ENCODE assay signal across 9 mouse cellular contexts in genomic region chr13:57476700-57477099, GRCm38 (mm10).
DNase-seq lines count a peak whose midpoint lies in the region; ATAC-seq lines count a peak whose summit lies in the region.
"Had no signal": no experiment of that assay in that cellular context is flagged by ENCODE, and none has a peak within 500 bp of the region (broad histone marks: within the 10 kb centered on the region; RNA-seq: fewer than 3 reads in every experiment).

No protein-coding gene starts in this region.

- intact Hi-C loops in left cerebral cortex, postnatal 36 days (cut with DNase I): loop anchor here (10.0 kb wide), 2 partner anchors 192 to 428 kb away; partner anchors contain the start of gene Spock1

- no peaks in the 10 kb centered on the region for H3K36me3 ChIP-seq in embryonic facial prominence, embryonic 11.5 days (replicated peaks; ENCODE audit: control insufficient read depth, insufficient read depth, low read depth, low read length)
- H3K36me3 ChIP-seq: embryonic facial prominence, embryonic 15.5 days had no signal

- no peak overlapping the region for H3K27ac ChIP-seq in embryonic facial prominence, embryonic 11.5 days (replicated peaks; ENCODE audit: low read depth, low read length)
- H3K27ac ChIP-seq: embryonic facial prominence, embryonic 15.5 days had no signal

- H3K9ac ChIP-seq in embryonic facial prominence, embryonic 11.5 days (replicated peaks; ENCODE audit: low read length): no peak overlapping the region
- H3K9ac ChIP-seq: embryonic facial prominence, embryonic 15.5 days had no signal

- no peak for ATAC-seq in embryonic facial prominence, embryonic 11.5 days (replicated peaks; ENCODE audit: insufficient number of reproducible peaks, low FRiP score, low TSS enrichment, low read depth)

- H3K4me1 ChIP-seq in embryonic facial prominence, embryonic 11.5 days (ENCODE audit: control insufficient read depth, insufficient read depth, low read length): no peaks in the 10 kb centered on the region

- no peak overlapping the region for H3K4me2 ChIP-seq in embryonic facial prominence, embryonic 11.5 days (ENCODE audit: low read depth, low read length)
- H3K4me2 ChIP-seq: embryonic facial prominence, embryonic 15.5 days had no signal

- no peak overlapping the region for H3K4me3 ChIP-seq in embryonic facial prominence, embryonic 11.5 days (ENCODE audit: low read depth, low read length)
- H3K4me3 ChIP-seq: embryonic facial prominence, embryonic 15.5 days had no signal

- 27% methylated on average over 6 of the region's 6 CpGs for WGBS in embryonic facial prominence, embryonic 11.5 days

- DNase-seq in heart, adult 11 months: peak; percentile 54
- no peak for DNase-seq in heart, adult 9 months (ENCODE audit: low spot score in 2 of 2)
- DNase-seq in ovary, postnatal 14 days (ENCODE audit: low spot score): peak; percentile 6
- DNase-seq in ovary, adult 18-20 months (ENCODE audit: low spot score): no peak
- peak; percentile 58 for DNase-seq in embryonic facial prominence, embryonic 11.5 days (ENCODE audit: low spot score)
- DNase-seq in left cerebral cortex, postnatal 36 days (ENCODE audit: low spot score in 2 of 2): peak; percentile 28 to 45
- DNase-seq in urinary bladder, postnatal 10 days (ENCODE audit: low spot score): no peak
- DNase-seq in gastrocnemius, postnatal 25 days: no peak

- no peaks in the 10 kb centered on the region for H3K27me3 ChIP-seq in embryonic facial prominence, embryonic 11.5 days (ENCODE audit: control insufficient read depth, insufficient read depth, low read length)
- H3K27me3 ChIP-seq: embryonic facial prominence, embryonic 15.5 days had no signal

- no peaks in the 10 kb centered on the region for H3K9me3 ChIP-seq in embryonic facial prominence, embryonic 11.5 days (replicated peaks; ENCODE audit: control insufficient read depth, low read length)
- H3K9me3 ChIP-seq: embryonic facial prominence, embryonic 15.5 days had no signal

Comparison
In these comparisons a context has a peak if more than half of its experiments do, and no peak if none do; other contexts are left out.
1. DNase-seq: peak in heart, adult 11 months (single experiment), ovary, postnatal 14 days (single experiment), embryonic facial prominence, embryonic 11.5 days (single experiment) and left cerebral cortex, postnatal 36 days (2 of 2); none in heart, adult 9 months (0 of 2), ovary, adult 18-20 months (single experiment), urinary bladder, postnatal 10 days (single experiment) and gastrocnemius, postnatal 25 days (single experiment).